Mouse (Mus musculus) cerebellum, adult 9-11 months (tissue): ENCODE data around the gene Gm15130.

Experiments
- DNase-seq: peaks from one replicate; pipeline ENCODE4 v3.0.0; 2022

Gene Gm15130

GRCm38 (mm10) chr2:111152836-111153235 is at the start of gene Gm15130:
Gm15130 (minus strand) TSS chr2:111152936.
- DNase-seq, result no peak

- DNase-seq, result no peak
Measured at GRCm38 (mm10) chr2:111182068-111182467, 29.3 kb upstream of the Gm15130 start.

- DNase-seq, result no peak
Measured at GRCm38 (mm10) chr2:111135739-111136138, 17.0 kb downstream of the Gm15130 start.

GRCm38 (mm10) chr2:111105882-111106281 is 46.9 kb downstream of the Gm15130 start, which contains the start of gene Gm13941:
Gm13941 (minus strand) TSS chr2:111105982.
- DNase-seq, result no peak
